Mouse (Mus musculus) common myeloid progenitor, adult 5-6 weeks (primary cell): ENCODE results near the gene Iqsec1. TPM values are rescaled to one million over a fixed set of nuclear protein-coding genes. Genes with fewer than 3 reads are reported as not detected.

Experiments
- ATAC-seq: replicated peaks from 2 replicates; pipeline ENCODE4 v1.8.0; 2016; ENCODE audit warnings: low read depth, mild to moderate bottlenecking, moderate TSS enrichment, inconsistent platforms; ENCODE audit not compliant: poor library complexity, severe bottlenecking
- total RNA-seq: library from RNA; stranded (forward); fragments of 200-1000, 187-1606 nt; gene quantifications from 2 replicates; pipeline ENCODE4 v1.2.3, GENCODE M21; 2017

Iqsec1 gene
- total RNA-seq, 1 experiment from 2014 or later, result 13.9 TPM

DNA sequence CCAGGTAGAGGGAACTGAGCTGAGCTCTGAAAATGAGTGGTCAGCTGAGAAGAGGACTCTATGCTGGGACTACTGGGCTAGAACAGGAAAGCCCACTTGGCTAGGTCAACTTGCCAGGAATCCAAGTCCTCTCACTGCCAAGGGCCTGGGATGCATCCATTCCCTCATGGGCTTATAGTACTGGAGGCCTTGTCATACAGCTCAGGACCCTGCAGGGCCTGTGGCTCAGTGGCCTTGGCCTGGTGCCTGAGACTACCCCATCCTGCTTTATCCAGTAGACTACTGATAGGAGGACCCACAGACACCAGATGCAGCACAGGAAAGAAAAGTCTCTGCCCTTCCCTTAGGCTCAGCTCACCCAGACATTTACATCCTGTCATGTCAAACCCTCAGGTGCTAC lies 190.3 kb downstream of the Iqsec1 start:
- ATAC-seq, result no peak

DNA sequence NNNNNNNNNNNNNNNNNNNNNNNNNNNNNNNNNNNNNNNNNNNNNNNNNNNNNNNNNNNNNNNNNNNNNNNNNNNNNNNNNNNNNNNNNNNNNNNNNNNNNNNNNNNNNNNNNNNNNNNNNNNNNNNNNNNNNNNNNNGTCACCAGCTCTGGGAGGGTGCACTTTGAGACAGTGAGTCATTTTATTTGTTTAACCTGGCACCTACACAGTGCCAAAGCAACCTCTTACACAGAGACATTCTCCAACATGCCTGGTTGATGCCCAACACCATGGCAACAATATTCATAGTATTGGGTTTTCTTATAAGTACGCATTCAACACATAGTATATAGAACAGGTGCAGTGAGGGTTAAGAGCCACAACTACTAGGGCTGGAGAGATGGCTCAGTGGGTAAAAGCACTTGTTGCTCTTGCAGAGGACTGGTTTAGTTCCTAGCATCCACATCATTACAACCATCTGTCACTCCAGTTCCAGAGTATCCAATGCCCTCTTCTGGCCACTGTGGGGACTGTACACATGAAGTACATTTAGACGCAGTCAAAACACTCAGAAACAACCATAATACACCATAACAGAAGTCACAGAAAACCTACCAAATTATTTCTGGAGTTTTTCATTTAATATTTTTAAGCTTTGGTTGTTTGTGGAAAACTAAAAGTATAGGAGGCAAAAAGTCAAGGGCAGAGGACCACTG lies 191.4 kb downstream of the Iqsec1 start:
- no peak for ATAC-seq

- no peak for ATAC-seq
Observed at GRCm38 (mm10) chr6:90790901-90791300, 197.6 kb downstream of the Iqsec1 start.

DNA sequence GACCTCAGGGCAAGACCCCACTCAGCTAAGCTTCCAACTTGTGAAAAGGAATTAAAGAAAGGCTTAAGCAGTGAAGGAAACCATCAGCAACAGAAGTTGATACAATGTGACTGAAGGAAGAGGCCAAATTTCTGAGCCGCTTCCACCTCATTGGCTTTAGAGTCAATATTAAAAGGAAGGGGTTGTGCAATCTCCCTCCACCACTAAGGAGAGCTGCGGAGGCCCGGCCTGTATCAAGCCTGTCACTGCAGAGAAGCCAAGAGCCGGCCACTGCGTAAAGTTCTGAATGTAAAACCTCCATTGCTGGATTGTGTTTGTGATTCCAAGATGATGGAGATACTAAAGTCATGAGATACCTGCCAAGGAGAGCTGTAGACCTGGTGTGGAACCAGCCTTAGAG lies 199.0 kb downstream of the Iqsec1 start:
- ATAC-seq, result peak; percentile 34; the same call in 1 of the 2 replicates

- peak; percentile 40 for ATAC-seq
Observed at GRCm38 (mm10) chr6:90787587-90787986, 200.9 kb downstream of the Iqsec1 start.

- peak; percentile 53 for ATAC-seq
Observed at GRCm38 (mm10) chr6:90787036-90787435, 201.4 kb downstream of the Iqsec1 start.

- no peak for ATAC-seq
Observed at GRCm38 (mm10) chr6:90786589-90786988, 201.9 kb downstream of the Iqsec1 start.

- no peak for ATAC-seq
Observed at GRCm38 (mm10) chr6:90783945-90784344, 204.5 kb downstream of the Iqsec1 start.

- ATAC-seq, result no peak
Observed at GRCm38 (mm10) chr6:90783176-90783575, 205.3 kb downstream of the Iqsec1 start.

DNA sequence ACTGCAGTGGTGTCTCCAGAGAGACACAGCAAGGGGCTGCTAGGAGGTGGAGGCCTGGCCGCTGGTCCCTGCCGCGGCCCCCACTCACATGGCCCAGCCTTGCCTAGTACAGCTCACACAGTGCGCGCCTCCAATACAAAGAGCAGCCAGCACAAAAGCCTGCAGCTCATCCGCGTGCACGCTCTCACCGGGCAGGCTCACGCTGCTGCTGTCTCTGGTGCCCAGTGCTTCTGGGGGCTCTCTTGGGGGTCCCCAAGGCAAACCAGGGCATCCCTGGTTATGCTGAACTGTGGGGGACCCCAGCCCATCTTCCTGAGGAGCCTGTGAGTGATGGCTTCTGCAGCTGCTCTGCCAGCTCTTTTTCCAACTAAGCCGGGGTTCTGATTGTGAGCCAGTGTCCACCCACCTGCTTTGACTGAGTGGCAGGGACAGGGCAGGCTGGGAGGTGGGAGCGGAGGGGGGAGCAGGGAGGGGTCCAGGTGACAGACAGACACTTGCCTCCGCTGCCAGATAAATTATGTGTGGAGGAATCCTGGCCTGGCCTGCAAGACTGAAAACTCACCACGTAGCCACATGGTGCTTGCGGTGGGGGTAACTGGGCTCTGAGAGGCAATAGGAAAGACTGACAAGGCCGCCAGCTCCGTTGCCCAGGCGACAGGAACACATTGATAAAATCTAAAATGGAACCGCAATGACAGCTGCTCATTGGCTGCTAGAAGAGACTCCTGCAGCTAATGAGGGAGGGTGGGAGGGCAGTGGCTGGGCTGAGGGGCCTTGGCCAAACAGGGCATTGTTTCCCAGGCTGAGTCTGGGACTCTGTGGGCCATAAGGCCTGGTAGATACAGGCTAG lies 206.3 kb downstream of the Iqsec1 start:
- peak; percentile 79 for ATAC-seq

GRCm38 (mm10) chr6:90780532-90780931 lies 208.0 kb downstream of the Iqsec1 start:
- no peak for ATAC-seq

DNA sequence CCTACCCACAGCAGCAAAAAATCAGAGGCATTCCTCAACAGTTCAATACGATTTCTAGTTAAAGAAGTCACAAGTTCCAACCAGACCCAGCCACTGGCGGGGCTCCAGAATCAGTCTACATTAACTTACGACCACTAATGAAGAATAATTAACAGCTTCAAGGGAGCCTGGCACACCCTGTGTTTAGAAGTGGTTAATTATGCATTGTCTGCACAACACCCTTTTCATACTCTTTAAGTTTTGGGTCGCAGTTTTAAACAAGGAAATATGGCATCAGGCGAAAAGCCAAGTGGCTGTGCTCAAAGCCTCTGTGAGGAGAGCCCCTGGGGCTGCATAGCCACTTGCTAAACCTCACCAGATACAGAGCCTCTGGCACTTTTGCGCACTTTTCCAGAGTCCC lies 209.6 kb downstream of the Iqsec1 start:
- no peak for ATAC-seq

GRCm38 (mm10) chr6:90777302-90777701 lies 211.2 kb downstream of the Iqsec1 start:
- ATAC-seq, result no peak

- peak; percentile 87 for ATAC-seq
Observed at GRCm38 (mm10) chr6:90775606-90776005, 212.9 kb downstream of the Iqsec1 start.

DNA sequence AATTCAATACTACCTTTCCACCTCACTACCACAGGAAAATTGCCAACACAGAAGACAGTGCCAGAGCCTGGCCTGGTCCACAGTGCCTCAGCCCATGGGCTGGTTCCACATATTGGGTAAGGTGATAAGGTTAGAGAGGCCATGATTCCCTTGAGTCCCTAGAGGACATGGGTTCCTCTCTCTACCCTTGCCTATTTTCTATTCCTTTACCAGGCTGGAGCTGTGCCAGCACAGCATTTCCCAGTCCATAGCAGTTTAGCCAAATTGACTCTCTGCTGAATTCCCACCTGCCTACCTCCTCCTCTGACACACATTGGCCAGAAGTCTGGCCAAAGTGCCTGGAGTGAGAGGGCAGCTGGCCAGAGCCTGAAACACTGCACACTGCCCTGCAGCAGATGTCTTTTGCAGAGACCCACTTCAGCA lies 214.7 kb downstream of the Iqsec1 start:
- no peak for ATAC-seq

GRCm38 (mm10) chr6:90772120-90772519 lies 216.4 kb downstream of the Iqsec1 start:
- no peak for ATAC-seq

DNA sequence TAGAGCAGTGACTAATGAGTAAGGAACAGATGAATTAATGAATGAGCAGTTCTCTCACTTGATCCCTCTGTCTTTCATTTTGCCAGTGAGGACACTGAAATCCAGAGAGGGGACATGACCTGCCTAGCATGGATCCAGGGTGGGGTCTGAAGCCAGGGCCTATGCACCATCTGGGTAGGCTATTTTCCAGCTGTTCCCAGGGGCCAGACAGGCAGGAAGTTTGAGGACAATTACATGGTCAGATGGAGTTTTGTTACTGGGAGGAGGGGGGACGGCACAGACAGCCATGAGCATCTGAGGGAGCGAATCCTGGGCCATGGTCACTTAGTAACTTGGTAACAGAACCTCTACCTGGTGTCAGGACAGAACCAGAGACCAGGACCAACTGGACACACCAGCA lies 220.0 kb downstream of the Iqsec1 start:
- no peak for ATAC-seq

DNA sequence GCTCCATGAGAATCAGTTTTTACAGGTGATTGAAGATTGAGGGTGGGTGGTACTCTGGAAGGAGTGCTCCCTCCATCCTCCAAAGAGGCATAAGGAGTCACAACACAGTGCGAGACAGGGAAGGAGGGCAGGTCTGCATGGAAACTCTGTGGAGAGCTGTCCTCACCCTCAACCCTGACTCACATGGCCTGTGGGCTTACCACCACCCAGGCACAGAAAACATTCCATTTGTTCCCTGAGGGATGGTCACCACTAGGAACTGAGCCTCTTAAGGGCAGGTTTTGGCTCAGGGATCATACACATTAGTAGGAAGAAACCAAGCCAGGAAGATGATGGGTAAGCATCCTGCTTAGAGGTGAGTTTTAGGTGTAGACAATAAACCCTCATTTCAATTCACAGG lies 220.6 kb downstream of the Iqsec1 start:
- ATAC-seq, result no peak

DNA sequence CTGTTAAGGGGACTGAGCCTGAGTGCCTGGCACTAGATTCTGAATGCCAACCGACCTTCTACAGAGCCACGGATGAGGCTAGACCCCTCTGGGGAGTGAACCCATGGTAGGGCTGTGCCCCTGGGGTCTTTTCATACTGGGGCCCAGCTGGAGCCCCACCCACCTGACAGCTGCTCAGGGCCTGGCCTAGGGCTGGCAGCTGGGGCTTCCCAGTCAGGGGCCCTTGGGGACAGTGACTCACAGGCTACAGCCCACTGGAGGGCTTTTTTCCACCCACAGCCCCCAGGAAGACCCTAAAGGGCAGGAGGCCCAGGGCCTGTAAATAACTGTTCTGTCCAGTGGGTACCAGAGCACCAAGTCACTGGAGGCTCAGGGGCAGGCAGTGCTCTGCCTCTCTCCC lies 223.7 kb downstream of the Iqsec1 start:
- no peak for ATAC-seq

DNA sequence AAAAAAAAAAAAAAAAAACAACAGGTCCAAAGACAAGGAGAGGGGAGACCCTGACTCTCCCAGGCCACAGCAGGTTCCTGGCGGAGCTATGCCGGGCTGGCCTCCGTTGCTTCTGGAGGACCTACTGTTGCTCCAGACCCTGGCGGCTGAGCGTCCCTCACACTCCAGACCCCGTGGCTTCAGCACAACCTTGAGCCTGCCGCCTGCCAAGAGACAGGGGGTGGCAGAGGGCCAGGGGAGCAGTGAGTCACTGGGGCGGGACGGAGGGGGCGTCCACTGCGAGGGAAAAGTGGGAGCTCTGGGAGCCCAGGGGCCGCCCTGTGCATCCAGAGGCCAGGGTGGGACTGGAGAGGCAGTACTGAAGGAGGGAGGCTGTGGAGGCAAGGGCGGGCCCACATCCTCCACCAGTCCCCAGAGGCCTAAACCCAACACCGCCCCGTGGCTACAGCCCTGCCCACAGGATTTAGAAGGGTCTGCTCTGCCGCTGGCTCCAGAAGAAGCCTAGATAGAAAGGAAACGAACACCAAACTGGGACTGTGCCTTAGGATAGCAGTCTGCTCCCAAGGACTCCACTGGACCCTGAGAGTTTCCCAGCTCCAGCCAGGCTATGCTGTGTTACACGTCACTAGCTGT lies 224.4 kb downstream of the Iqsec1 start:
- no peak for ATAC-seq

GRCm38 (mm10) chr6:90763295-90763694 lies 225.2 kb downstream of the Iqsec1 start:
- ATAC-seq, result no peak
